Mouse (Mus musculus): Measurements from ENCODE around the gene Sfxn3.

DNA sequence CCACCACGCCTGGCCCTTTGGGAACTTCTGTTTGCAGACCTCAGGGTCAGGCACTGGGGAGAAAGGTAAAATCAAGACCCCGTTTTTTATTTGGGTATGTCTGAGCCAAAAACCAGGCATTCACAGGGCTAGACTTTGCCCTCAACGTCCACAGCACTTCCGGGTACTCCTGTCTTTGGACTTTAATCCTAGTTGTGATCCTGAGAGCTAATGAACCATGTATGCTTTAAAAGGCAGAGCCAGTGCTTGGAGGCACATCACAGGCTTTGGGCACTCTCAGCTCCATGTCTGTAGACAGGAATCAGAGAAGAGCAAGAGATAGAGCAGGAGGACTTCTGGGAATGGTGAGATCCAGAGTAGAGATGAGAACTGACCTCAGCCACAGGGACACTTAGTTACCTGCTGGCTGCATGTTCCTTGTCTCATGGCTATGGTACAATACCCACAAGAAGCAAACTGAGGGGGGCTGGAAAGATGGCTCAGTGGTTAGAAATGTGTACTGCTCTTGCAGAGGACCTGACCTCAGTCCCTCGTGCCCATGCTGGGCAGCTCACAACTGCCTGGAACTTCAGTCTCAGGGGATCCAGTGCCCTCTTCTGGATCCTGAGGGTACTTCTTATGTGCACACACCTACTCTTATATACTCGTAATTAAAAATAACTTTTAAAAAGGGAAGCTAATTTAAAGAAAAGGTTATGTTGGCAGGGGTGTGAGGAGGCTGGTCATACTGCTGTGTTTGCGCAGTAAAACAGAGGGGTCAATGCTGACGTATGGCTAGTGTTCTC, 53.4 kb downstream of the Sfxn3 start:
- TF ChIP-seq CTCF (IDR thresholded peaks at IDR 0.05; ENCODE audit: borderline replicate concordance, extremely low read depth, insufficient read depth, insufficient read length), result no peak
- TF ChIP-seq POLR2A (IDR thresholded peaks at IDR 0.05; ENCODE audit: borderline replicate concordance, extremely low read depth, insufficient read depth, insufficient read length, poor library complexity, severe bottlenecking), result no peak

Data from brain, embryonic 14.5 days (tissue).